Mouse (Mus musculus) embryonic facial prominence, embryonic 15.5 days (tissue): ENCODE results near the gene Alas2. TPM values are rescaled to one million over a fixed set of nuclear protein-coding genes. Genes with fewer than 3 reads are reported as not detected.

Experiments
- microRNA-seq: library from miRNA; unstranded; fragments of <30 nt; microRNA quantifications from one replicate; pipeline ENCODE4, GENCODE M21; 2016; ENCODE audit warnings: borderline number of aligned reads
- polyA plus RNA-seq: library from polyadenylated mRNA; unstranded; fragments of >200 nt; fragmentation: Nextera tagmentation; extraction: Ambion mirVana; gene quantifications from 2 replicates; pipeline ENCODE4 v1.2.1, GENCODE M21; 2015

Gene Alas2
- polyA plus RNA-seq, 1 experiment from 2014 or later = 66.9 TPM

Small RNA genes within 50 kb of the gene (microRNA-seq; reads per million reads assigned to microRNA genes)
- gene Mir3620 = not detected

Other genes starting within 250 kb of the Alas2 start
- 32.5 and 33.4 TPM in 2 replicates for gene Tmem29, start 88.2 kb upstream of the Alas2 start, polyA plus RNA-seq
- 4.4 and 4.5 TPM in 2 replicates for gene Pfkfb1, start 40.9 kb downstream of the Alas2 start, polyA plus RNA-seq
- gene Apex2, start 42.5 kb downstream of the Alas2 start, polyA plus RNA-seq = 16.9 and 18.7 TPM in 2 replicates
- gene Tro, start 110.2 kb downstream of the Alas2 start, polyA plus RNA-seq = 21.5 and 22.6 TPM in 2 replicates